Mouse (Mus musculus): Measurements from ENCODE around the gene Ackr1.

GRCm38 (mm10) chr1:173369611-173370010, 36.1 kb upstream of the Ackr1 start:
- no peak for TF ChIP-seq CTCF (IDR thresholded peaks at IDR 0.05; ENCODE audit: low read depth)
- TF ChIP-seq EP300 (optimal IDR thresholded peaks at IDR 0.05): no peak
